Mouse (Mus musculus): ENCODE measurements around the gene Cmss1.

Gene Cmss1

DNA sequence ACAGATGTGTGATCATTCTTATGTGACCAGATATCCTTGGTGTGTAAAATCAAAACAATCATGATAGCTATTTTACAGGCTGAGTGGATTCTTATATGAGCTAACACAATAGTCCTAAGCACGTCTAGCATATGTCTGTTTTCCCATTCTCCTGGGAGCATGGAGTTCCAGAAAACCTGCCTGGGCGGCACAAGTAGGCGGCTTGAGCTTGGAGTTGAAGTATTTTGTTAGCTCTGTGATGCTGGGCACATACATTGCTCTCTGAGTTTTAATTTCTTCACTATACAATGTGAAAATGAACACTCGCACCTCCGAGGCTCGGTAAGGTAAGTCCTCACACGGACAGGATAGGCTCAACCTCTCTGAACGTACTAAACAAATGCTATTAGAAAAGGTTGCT is 116.0 kb downstream of the Cmss1 start:
- in situ Hi-C loops (cut with MboI; ENCODE audit: low pct_unique_long_range_greater_than_20kb in 1 of 2, low sequenced_read_pairs in 2 of 2, unreplicated experiment in 1 of 2), result no loop called here

DNA sequence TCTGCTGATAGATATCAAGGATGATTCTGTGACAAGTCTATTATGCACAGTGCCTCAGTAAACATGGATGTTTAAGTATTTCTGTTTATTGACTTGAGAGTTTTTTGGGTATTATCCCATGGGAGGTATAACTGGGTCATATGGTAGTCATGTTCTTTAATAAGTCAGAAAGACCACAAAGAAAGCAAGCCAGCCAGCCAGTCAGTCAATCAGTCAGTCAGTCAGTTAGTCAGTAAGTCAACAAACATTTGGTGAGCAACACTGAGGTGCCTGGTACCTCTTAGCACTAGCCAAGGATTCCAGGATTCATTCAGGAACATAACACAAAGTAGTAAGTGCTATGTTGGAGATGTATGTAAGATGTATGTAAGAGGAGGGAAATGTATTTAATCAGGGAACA is 118.0 kb downstream of the Cmss1 start:
- in situ Hi-C loops (cut with MboI; ENCODE audit: low pct_unique_long_range_greater_than_20kb in 1 of 2, low sequenced_read_pairs in 2 of 2, unreplicated experiment in 1 of 2), result no loop called here

DNA sequence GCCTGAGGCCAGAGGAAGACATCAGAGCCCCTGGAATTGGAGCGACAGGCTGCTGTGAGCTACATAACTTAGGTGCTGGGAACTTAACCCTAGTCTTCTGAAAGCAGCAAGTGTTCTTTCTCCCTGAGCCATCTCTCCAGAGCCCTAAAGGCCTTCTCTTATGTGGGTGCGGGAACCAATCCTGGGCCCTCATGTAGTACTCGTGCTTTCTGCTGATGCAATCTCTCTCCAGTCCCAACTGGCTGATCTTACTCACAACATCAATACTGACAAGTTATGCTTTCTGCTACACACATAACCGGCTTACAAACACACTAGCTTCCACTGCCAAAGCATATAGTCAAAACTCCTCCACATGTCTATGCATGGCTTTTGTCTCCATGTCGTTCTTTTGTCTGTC is 120.4 kb downstream of the Cmss1 start:
- in situ Hi-C loops (cut with MboI; ENCODE audit: low pct_unique_long_range_greater_than_20kb in 1 of 2, low sequenced_read_pairs in 2 of 2, unreplicated experiment in 1 of 2), result no loop called here

- in situ Hi-C loops (cut with MboI; ENCODE audit: low pct_unique_long_range_greater_than_20kb in 1 of 2, low sequenced_read_pairs in 2 of 2, unreplicated experiment in 1 of 2), result no loop called here
Measured at GRCm38 (mm10) chr16:57485265-57485664, 121.4 kb downstream of the Cmss1 start.

DNA sequence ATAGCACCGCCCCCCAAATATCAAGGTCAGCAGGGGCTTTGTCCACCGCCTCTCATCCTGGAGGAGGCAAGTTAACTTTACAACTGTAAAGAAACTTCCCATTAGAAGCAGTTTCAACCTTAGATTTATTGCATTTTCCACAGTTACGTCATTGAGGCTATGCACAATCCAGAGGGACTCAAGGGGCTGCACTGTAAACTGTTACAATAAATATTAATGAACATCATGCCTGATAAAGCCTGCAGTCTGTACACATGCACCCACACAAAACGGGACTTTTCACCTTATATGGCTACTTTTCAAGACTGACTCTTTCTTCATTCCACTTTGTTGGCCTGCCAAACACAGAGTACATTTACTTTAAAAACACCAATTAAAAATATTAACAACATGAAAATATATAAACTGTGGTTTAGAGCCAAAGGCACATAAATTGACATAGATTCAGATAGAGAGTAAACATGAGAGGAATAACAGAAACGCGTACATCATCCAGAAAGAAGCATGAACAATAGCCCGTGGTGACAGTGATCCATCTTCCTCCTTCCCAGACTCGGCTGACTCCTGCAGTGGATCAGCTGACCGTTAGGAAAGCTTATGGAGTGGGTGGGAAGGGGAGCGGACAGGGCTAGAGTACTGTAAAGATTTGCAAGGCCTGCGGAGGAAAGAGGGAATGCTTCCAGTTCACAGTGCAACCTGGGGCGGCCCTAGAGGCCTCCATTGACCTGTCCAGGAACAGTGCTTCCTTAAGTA is 122.4 kb downstream of the Cmss1 start:
- in situ Hi-C loops (cut with MboI; ENCODE audit: low pct_unique_long_range_greater_than_20kb in 1 of 2, low sequenced_read_pairs in 2 of 2, unreplicated experiment in 1 of 2), result no loop called here

GRCm38 (mm10) chr16:57483503-57483902 is 123.2 kb downstream of the Cmss1 start:
- in situ Hi-C loops (cut with MboI; ENCODE audit: low pct_unique_long_range_greater_than_20kb in 1 of 2, low sequenced_read_pairs in 2 of 2, unreplicated experiment in 1 of 2), result no loop called here

- in situ Hi-C loops (cut with MboI; ENCODE audit: low pct_unique_long_range_greater_than_20kb in 1 of 2, low sequenced_read_pairs in 2 of 2, unreplicated experiment in 1 of 2), result no loop called here
Measured at GRCm38 (mm10) chr16:57482911-57483310, 123.8 kb downstream of the Cmss1 start.

GRCm38 (mm10) chr16:57482264-57482663 is 124.4 kb downstream of the Cmss1 start:
- in situ Hi-C loops (cut with MboI; ENCODE audit: low pct_unique_long_range_greater_than_20kb in 1 of 2, low sequenced_read_pairs in 2 of 2, unreplicated experiment in 1 of 2), result no loop called here

- in situ Hi-C loops (cut with MboI; ENCODE audit: low pct_unique_long_range_greater_than_20kb in 1 of 2, low sequenced_read_pairs in 2 of 2, unreplicated experiment in 1 of 2), result no loop called here
Measured at GRCm38 (mm10) chr16:57479776-57480175, 126.9 kb downstream of the Cmss1 start.

GRCm38 (mm10) chr16:57478451-57478850 is 128.2 kb downstream of the Cmss1 start:
- in situ Hi-C loops (cut with MboI; ENCODE audit: low pct_unique_long_range_greater_than_20kb in 1 of 2, low sequenced_read_pairs in 2 of 2, unreplicated experiment in 1 of 2), result no loop called here

GRCm38 (mm10) chr16:57473415-57474085 is 133.1 kb downstream of the Cmss1 start:
- in situ Hi-C loops (cut with MboI; ENCODE audit: low pct_unique_long_range_greater_than_20kb in 1 of 2, low sequenced_read_pairs in 2 of 2, unreplicated experiment in 1 of 2), result no loop called here

DNA sequence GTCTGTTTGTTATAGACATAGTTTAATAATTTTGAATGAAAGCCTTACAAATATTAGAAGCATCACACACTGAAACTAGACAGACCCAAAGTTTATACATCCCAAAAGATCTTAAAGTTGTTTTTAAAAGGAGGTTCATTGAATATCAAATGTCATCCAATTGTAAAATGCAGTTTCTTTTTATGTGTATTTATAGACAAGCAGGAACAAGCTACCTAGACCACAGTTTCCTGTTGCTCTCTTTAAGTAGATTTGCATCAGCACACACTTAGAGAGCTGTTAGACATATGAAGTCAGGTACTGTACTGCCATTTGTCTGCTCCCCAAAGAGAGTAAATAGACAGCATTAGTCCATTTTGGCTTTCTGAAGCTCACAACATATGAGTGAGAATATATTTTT is 135.6 kb downstream of the Cmss1 start:
- in situ Hi-C loops (cut with MboI; ENCODE audit: low pct_unique_long_range_greater_than_20kb in 1 of 2, low sequenced_read_pairs in 2 of 2, unreplicated experiment in 1 of 2), result no loop called here

DNA sequence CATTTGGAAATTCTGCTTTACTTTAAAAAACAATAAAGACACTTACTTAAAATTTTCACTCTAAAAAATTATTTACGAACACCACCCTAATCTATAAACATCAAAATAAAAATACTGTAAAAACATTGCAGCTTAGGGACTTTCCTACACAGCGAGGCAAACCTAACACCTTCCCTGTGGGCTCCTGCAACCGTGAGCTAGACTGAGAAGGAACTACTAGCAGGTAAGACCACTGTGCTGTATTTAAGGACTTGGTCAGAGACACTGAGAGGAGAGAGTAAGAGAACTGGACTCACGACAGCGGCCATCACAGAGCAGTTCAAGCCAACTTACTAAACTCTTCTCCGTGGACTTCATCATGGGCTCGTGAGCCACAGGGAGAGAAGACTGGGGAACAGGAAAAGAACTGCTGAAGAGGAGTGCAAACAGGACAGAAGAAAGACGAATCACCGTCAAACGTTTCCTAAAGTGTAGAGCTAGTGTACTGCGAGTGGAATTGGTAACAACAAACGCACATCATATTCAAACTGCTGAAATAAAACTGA is 136.3 kb downstream of the Cmss1 start:
- in situ Hi-C loops (cut with MboI; ENCODE audit: low pct_unique_long_range_greater_than_20kb in 1 of 2, low sequenced_read_pairs in 2 of 2, unreplicated experiment in 1 of 2), result no loop called here

- in situ Hi-C loops (cut with MboI; ENCODE audit: low pct_unique_long_range_greater_than_20kb in 1 of 2, low sequenced_read_pairs in 2 of 2, unreplicated experiment in 1 of 2), result no loop called here
Measured at GRCm38 (mm10) chr16:57469869-57470268, 136.8 kb downstream of the Cmss1 start.

GRCm38 (mm10) chr16:57469301-57469700 is 137.4 kb downstream of the Cmss1 start:
- in situ Hi-C loops (cut with MboI; ENCODE audit: low pct_unique_long_range_greater_than_20kb in 1 of 2, low sequenced_read_pairs in 2 of 2, unreplicated experiment in 1 of 2), result no loop called here

- in situ Hi-C loops (cut with MboI; ENCODE audit: low pct_unique_long_range_greater_than_20kb in 1 of 2, low sequenced_read_pairs in 2 of 2, unreplicated experiment in 1 of 2), result no loop called here
Measured at GRCm38 (mm10) chr16:57465386-57465913, 141.2 kb downstream of the Cmss1 start.

GRCm38 (mm10) chr16:57456003-57456402 is 150.7 kb downstream of the Cmss1 start:
- in situ Hi-C loops (cut with MboI; ENCODE audit: low pct_unique_long_range_greater_than_20kb in 1 of 2, low sequenced_read_pairs in 2 of 2, unreplicated experiment in 1 of 2), result no loop called here

DNA sequence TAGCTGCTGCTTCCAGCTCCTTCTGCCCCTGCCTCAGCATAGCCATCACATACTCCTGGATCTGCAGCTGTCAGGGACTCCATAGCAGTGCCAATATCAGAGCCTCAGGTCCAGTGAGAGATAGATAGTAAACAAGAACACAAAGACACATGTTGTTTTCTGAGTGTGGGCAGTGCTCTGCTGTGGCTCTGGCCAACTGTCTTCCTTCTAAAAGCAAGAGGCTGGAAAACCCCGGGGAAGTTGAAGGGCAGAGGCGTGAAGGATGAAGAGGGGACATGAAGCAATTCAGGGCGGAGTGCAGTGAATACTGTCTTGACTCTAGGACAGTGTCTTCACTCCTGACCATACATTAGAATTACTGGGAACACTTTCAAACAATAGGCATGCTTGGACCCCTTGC is 151.1 kb downstream of the Cmss1 start:
- in situ Hi-C loops (cut with MboI; ENCODE audit: low pct_unique_long_range_greater_than_20kb in 1 of 2, low sequenced_read_pairs in 2 of 2, unreplicated experiment in 1 of 2), result no loop called here

DNA sequence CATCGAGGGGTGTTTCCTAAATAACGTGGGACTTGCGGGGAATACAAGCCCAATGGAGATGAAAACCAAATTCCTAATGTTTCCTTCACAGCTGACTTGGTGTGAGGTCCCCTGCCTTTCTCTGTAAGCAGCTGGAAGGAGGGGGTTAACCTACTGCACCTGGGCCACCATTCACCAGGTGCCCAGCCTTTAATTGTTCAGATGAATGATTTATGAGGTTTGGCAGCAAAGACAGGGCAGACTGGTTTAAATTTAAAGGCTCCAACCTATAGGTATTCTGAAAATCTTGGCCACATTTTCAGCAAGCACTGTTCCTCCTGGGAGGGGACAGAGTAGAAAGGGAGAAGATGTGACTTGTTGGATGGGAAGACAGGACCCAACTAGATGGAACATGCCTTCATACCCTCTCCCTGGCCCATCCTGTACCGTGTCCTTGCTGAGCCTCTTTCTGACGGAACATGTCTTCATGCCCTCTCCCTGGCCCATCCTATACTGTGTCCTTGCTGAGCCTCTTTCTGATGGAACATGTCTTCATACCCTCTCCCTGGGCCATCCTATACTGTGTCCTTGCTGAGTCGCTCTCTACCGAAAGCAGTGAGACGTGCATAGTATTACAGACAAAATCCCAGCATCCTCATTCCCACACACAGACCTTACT is 152.4 kb downstream of the Cmss1 start:
- in situ Hi-C loops (cut with MboI; ENCODE audit: low pct_unique_long_range_greater_than_20kb in 1 of 2, low sequenced_read_pairs in 2 of 2, unreplicated experiment in 1 of 2), result no loop called here

Data from mouse embryonic stem cell (cell line).